9 mouse cellular contexts compared by ENCODE assay signal in the genomic region with DNA sequence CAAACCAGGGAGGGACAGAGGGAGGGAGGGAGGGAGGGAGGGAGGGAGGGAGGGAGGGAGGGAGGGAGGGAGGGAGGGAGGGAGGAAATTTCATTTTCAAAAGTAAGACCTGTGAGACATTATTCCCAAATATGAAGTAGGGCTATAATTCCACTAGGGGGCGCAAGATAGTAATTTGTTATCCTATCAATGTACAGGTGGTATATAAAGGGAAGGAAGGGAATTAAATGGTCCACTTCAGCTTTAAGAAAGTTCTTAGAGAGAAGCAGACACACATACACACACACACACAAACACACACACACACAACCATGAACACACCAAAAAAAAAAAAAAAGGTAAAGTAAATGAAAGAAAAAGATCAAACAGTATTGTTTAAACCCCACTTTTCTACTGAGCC.
DNase-seq lines count a peak whose midpoint lies in the region; ATAC-seq and TF ChIP-seq lines count a peak whose summit lies in the region.
"Had no signal": no experiment of that assay in that cellular context is flagged by ENCODE, and none has a peak within 500 bp of the region (broad histone marks: within the 10 kb centered on the region; RNA-seq: fewer than 3 reads in every experiment).

No protein-coding gene starts in this region.

- H3K9me3 ChIP-seq in hindbrain, embryonic 11.5 days (ENCODE audit: control insufficient read depth, low read length) = no peaks in the 10 kb centered on the region
- no peaks in the 10 kb centered on the region for H3K9me3 ChIP-seq in hindbrain, embryonic 12.5 days (replicated peaks)
- H3K9me3 ChIP-seq in G1E (replicated peaks) = no peaks in the 10 kb centered on the region
- H3K9me3 ChIP-seq: liver, embryonic 13.5 days had no signal

- H3K27me3 ChIP-seq in hindbrain, embryonic 11.5 days (ENCODE audit: control insufficient read depth, insufficient read depth, low read length) = no peaks in the 10 kb centered on the region
- H3K27me3 ChIP-seq in hindbrain, embryonic 12.5 days = no peaks in the 10 kb centered on the region
- peaks cover 6% of the 10 kb centered on the region for H3K27me3 ChIP-seq in G1E (ENCODE audit: insufficient read depth, low read length)
- H3K27me3 ChIP-seq: liver, embryonic 13.5 days had no signal

- H3K4me3 ChIP-seq in hindbrain, embryonic 11.5 days (ENCODE audit: low read depth, low read length) = no peak overlapping the region
- no peak overlapping the region for H3K4me3 ChIP-seq in hindbrain, embryonic 12.5 days
- no peak overlapping the region for H3K4me3 ChIP-seq in G1E (ENCODE audit: low read depth, low read length)
- H3K4me3 ChIP-seq: liver, embryonic 13.5 days had no signal

- TF ChIP-seq CTCF in G1E (IDR thresholded peaks at IDR 0.05; ENCODE audit: low read depth, low read length) = peak; percentile 5; the same call in 1 of the 2 replicates

- ATAC-seq in hindbrain, embryonic 11.5 days (ENCODE audit: low FRiP score) = no peak
- no peak for ATAC-seq in hindbrain, embryonic 12.5 days (ENCODE audit: low FRiP score)
- 0 out of 2 replicates have a peak, but pooled peaks have one; percentile 54 for ATAC-seq in G1E (ENCODE audit: extremely low read depth, insufficient number of reproducible peaks, low FRiP score, poor library complexity, severe bottlenecking)
- no peak for ATAC-seq in erythroid progenitor cell, adult 5-6 weeks (replicated peaks; ENCODE audit: low FRiP score, poor library complexity, severe bottlenecking)
- ATAC-seq in megakaryocyte, adult 5-6 weeks (ENCODE audit: poor library complexity, severe bottlenecking) = no peak

- H3K9ac ChIP-seq in hindbrain, embryonic 11.5 days (ENCODE audit: low read depth, low read length) = no peak overlapping the region
- H3K9ac ChIP-seq in hindbrain, embryonic 12.5 days = no peak overlapping the region
- H3K9ac ChIP-seq: liver, embryonic 13.5 days had no signal

- 0% methylated on average over 1 of the region's 1 CpGs for WGBS in hindbrain, embryonic 11.5 days
- whole genome bisulfite sequencing in hindbrain, embryonic 12.5 days = 0% methylated on average over 1 of the region's 1 CpGs

- no peaks in the 10 kb centered on the region for H3K36me3 ChIP-seq in hindbrain, embryonic 11.5 days (ENCODE audit: control insufficient read depth, insufficient read depth, low read length)
- H3K36me3 ChIP-seq in hindbrain, embryonic 12.5 days = no peaks in the 10 kb centered on the region
- no peaks in the 10 kb centered on the region for H3K36me3 ChIP-seq in G1E (replicated peaks)
- H3K36me3 ChIP-seq: liver, embryonic 13.5 days had no signal

- peak; percentile 75 for DNase-seq in hindbrain, embryonic 11.5 days (ENCODE audit: low spot score)
- DNase-seq in 3T3-L1 (ENCODE audit: low read depth, low spot score) (peak; percentile 83), G1E (ENCODE audit: low spot score) (peak; percentile 50)
- DNase-seq in embryo, embryonic 9.5 days (ENCODE audit: extremely low spot score) = peak; percentile 53
- DNase-seq in lung, postnatal 14 days = peak; percentile 65
- DNase-seq: liver, embryonic 13.5 days had no signal

- no peak overlapping the region for H3K4me2 ChIP-seq in hindbrain, embryonic 11.5 days (replicated peaks; ENCODE audit: low read depth, low read length)
- no peak overlapping the region for H3K4me2 ChIP-seq in hindbrain, embryonic 12.5 days (replicated peaks)
- H3K4me2 ChIP-seq: liver, embryonic 13.5 days had no signal

- H3K4me1 ChIP-seq in hindbrain, embryonic 11.5 days (replicated peaks; ENCODE audit: control insufficient read depth, insufficient read depth, low read length) = no peaks in the 10 kb centered on the region
- no peaks in the 10 kb centered on the region for H3K4me1 ChIP-seq in hindbrain, embryonic 12.5 days
- no peaks in the 10 kb centered on the region for H3K4me1 ChIP-seq in G1E (ENCODE audit: insufficient read depth, low read depth, low read length)

- H3K27ac ChIP-seq in hindbrain, embryonic 11.5 days (ENCODE audit: low read depth, low read length) = no peak overlapping the region
- H3K27ac ChIP-seq in hindbrain, embryonic 12.5 days = no peak overlapping the region
- H3K27ac ChIP-seq: liver, embryonic 13.5 days had no signal
